Mouse (Mus musculus): ENCODE results near the gene Ccdc22.

- TF ChIP-seq CTCF (IDR thresholded peaks at IDR 0.05; ENCODE audit: low read depth, low read length) (no peak), POLR2A (IDR thresholded peaks at IDR 0.05; ENCODE audit: extremely low read depth, insufficient read depth, low read length) (no peak)
Observed at GRCm38 (mm10) chrX:7595371-7595770, 9.9 kb downstream of the Ccdc22 start.
